Mouse (Mus musculus) lung, adult 18-20 months (tissue): ENCODE results near the gene Aurka.

ENCODE experiments used
- DNase-seq, 2 experiments: peaks; one replicate each; pipeline ENCODE4 v3.0.0; 2022; ENCODE audit warnings: mixed read lengths in 2 of 2

The Aurka gene

GRCm38 (mm10) chr2:172370411-172371223 lies at the start of gene Aurka, which contains the start of gene Cstf1:
Gene Aurka (minus strand): TSS chr2:172370535.
Gene Cstf1 (plus strand): TSS chr2:172370681.
- DNase-seq, result peak; percentile 95

- no peak for DNase-seq
These were observed 47.9 kb upstream of the Aurka start for GRCm38 (mm10) chr2:172418208-172418607.

- DNase-seq, result no peak
These were observed 46.5 kb upstream of the Aurka start for GRCm38 (mm10) chr2:172416876-172417275.

- no peak for DNase-seq
These were observed 45.9 kb upstream of the Aurka start for GRCm38 (mm10) chr2:172416218-172416617.

- DNase-seq, result no peak
These were observed 43.6 kb upstream of the Aurka start for GRCm38 (mm10) chr2:172413894-172414293.

GRCm38 (mm10) chr2:172413273-172413672 lies 42.9 kb upstream of the Aurka start:
- DNase-seq, result no peak

- peak; percentile 61 to 71 for DNase-seq
These were observed 42.1 kb upstream of the Aurka start for GRCm38 (mm10) chr2:172412454-172412853.

GRCm38 (mm10) chr2:172411091-172411490 lies 40.8 kb upstream of the Aurka start:
- peak; percentile 23 to 44 for DNase-seq

GRCm38 (mm10) chr2:172410686-172411085 lies 40.4 kb upstream of the Aurka start:
- DNase-seq, result no peak

- DNase-seq, result no peak
These were observed 37.2 kb upstream of the Aurka start for GRCm38 (mm10) chr2:172407499-172407898.

- DNase-seq, result no peak
These were observed 35.8 kb upstream of the Aurka start for GRCm38 (mm10) chr2:172406173-172406572.

- no peak for DNase-seq
These were observed 34.7 kb upstream of the Aurka start for GRCm38 (mm10) chr2:172405011-172405410.

- no peak for DNase-seq
These were observed 33.9 kb upstream of the Aurka start for GRCm38 (mm10) chr2:172404239-172404638.

GRCm38 (mm10) chr2:172401116-172401825 lies 30.9 kb upstream of the Aurka start:
- peak; percentile 58 to 59 for DNase-seq

- peak in 1 of 2 experiments; percentile 36 for DNase-seq
These were observed 29.6 kb upstream of the Aurka start for GRCm38 (mm10) chr2:172399901-172400300.

- DNase-seq, result no peak
These were observed 25.6 kb upstream of the Aurka start for GRCm38 (mm10) chr2:172395961-172396360.

- DNase-seq, result no peak
These were observed 24.3 kb upstream of the Aurka start for GRCm38 (mm10) chr2:172394671-172395070.

GRCm38 (mm10) chr2:172394052-172394392 lies 23.7 kb upstream of the Aurka start:
- no peak for DNase-seq

- peak; percentile 63 to 66 for DNase-seq
These were observed 23.2 kb upstream of the Aurka start, which contains the start of gene Cass4 for GRCm38 (mm10) chr2:172393391-172394051. Gene Cass4 (plus strand): TSS chr2:172393794.

- no peak for DNase-seq
These were observed 21.7 kb upstream of the Aurka start for GRCm38 (mm10) chr2:172392041-172392521.

GRCm38 (mm10) chr2:172390341-172390740 lies 20.0 kb upstream of the Aurka start:
- no peak for DNase-seq

GRCm38 (mm10) chr2:172384715-172385114 lies 14.4 kb upstream of the Aurka start:
- DNase-seq, result no peak

- no peak for DNase-seq
These were observed 11.6 kb upstream of the Aurka start for GRCm38 (mm10) chr2:172381898-172382297.
